Mouse (Mus musculus) induced T-regulatory cell, adult 2 months (primary cell): ENCODE results near the gene Myt1l.

Experiments
- DNase-seq: peaks from one replicate; pipeline ENCODE4 v3.0.0-alpha.2; 2012; ENCODE audit warnings: low read depth

The Myt1l gene

DNA sequence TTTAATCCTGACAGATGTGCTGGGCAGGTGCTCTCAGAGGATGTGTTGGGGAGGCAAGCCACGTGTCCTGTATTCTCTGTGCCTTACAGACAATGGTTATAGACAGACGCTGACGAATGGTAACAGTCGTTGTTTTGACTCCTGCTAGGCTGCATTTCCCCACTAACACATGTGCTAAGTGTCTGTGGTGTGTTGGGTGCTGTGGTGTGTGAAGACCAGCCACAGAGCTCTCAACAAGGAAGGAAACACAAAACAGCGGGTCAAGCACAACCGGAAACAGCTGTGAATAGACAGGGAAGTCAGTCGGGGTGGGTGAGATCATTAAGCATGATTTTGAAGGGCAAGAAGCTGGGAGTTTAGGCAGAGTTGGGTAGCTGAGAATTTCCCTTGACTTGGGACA, 41.1 kb downstream of the Myt1l start:
- DNase-seq: no peak

DNA sequence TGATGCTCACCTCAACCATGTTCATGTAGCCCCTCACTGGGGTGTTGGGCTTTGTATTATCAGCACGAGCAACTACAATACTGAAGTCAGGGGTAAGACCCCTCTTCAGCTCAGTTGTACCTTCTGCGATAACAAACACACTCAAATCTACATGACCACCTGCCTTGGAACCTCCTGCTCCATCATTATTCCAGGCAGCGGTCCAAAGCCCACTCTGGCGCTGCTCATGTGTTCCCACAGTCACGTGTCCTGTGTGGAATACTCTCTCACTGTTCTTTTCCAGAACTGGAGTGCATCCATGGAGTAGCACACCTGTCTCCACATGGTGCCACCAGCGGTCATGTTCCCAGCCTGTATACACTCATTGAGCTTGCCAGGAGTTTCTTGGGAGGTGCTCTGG, 42.2 kb downstream of the Myt1l start:
- DNase-seq: no peak

DNA sequence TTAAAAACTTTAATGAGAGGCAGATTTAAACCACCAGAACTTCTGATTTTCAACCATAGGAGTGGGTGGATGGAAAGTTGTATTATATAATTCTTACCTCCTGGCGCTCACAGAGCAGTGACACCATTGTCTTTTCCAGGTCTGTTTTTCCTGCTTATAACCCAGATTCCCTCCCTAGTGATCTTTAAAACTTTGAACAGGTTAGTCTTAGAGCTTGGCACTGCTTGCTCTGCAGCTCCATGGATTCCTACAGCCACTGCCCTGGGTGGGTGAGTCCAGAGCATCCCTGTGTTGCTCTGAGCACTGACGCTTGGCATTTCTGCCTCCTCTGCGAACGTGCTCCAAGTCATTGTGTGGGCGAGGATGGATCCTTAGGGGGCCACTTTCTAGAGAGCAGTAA, 43.4 kb downstream of the Myt1l start:
- DNase-seq: no peak

DNA sequence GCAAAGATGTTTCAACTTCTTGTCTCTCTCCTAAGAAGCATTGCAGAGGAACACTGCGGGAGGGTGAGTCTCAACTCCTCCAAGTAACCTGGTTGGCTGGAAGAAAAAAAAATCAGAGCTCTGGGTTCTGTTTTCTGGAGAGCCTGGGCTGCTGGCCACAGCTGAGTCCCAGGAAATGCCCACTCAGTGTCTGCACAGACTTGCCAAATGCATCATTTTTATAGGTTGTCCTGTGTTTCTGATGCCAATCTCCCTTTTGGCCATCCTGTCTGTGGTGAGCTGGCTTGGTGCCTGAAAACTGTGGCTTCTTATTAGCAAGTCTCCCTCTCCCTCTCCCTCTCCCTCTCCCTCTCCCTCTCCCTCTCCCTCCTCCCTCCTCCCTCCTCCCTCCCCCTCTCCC, 65.6 kb downstream of the Myt1l start:
- no peak for DNase-seq

DNA sequence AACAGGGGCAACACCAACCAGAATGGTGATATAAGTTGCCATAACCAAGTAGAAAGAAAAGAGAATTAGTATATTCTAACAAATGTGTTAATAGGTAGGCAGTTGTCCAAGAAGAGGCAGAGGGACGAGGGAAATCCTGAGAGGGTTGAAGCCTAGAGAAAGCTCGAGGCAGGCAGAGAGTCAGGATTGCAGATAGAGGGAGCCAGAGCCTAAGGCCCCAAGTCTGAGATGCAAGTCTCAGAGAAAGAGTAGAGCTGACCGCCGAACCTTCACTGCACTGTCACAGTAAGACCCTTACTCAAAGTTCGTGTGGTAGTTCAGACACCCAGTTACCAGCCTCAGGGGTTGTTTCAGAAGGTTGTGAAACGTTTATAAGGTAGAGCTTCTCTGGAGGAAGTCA, 71.7 kb downstream of the Myt1l start:
- DNase-seq: no peak

DNA sequence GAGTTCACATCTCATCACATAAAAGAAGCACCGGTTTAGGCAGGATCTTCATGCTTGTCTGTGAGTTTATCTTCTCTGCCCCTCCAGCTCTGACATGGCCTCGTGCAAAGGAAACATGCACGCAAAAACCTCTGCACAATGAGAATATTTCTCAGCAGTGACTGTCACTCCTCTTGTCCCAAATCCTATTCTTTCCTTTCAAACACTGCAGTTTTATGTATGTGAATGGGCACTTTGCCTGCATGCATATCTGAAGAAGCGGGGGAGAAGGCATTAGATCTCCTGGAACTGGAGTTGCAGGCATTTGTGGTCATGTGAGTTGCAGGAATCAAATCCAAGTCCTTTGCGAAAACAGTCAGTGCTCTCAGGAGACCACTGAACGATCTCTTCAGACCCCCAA, 73.0 kb downstream of the Myt1l start:
- no peak for DNase-seq

DNA sequence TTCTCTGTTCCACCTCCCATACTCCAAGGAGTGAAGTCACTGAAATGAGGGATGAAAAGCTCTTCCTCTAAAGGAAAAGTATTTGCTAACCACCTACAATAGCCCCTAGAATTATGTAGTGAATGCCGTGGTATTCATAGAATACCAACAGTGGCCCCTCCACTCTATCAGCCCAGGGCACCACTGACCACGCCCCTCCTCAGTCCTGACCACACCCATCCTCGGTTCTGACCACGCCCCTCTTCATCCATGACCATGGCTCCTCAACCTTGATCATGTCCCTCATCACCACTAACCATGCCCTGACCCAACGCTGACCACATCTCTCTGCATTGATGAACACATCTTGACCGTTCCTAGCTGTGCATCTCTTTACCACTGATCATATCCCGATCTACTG, 76.5 kb downstream of the Myt1l start:
- no peak for DNase-seq

DNA sequence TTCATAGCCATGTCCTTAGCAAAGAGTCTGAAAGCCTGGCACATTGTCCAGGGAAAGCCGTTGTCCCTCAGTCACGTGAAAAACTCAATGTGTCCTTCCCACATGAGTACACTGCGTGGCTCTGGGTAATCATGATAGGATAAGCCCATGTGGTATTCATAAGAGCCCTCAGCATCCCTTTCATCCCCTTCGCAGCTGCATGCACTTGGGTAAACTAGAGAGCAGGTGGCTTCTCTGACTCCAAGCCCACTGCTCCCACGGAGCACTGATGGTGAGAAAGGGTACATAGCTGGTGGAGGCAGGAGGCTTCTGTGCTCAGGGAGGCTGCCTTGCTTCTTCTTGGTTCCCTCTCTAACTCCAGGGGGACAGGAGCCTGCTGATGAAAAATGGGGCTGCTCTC, 76.9 kb downstream of the Myt1l start:
- DNase-seq: no peak

DNA sequence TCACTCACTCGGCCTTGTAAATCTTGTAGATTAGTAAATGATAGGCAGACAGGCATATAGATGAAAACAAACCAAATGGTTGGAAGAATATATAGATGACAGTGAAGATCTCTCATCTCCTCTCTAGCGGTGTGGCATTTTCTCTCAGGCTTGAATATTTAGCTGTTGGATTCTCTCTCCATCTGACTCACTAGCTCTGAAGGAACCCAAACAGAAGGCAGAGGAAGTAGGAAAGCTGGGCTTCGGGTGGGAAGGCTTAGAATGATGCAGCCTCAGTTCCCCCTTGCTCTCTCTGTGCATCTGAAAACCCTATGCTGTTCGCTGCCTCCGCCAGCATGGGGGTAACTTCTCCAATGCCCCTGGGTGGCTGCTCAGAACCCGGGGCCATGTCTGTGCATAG, 78.0 kb downstream of the Myt1l start:
- DNase-seq: no peak

DNA sequence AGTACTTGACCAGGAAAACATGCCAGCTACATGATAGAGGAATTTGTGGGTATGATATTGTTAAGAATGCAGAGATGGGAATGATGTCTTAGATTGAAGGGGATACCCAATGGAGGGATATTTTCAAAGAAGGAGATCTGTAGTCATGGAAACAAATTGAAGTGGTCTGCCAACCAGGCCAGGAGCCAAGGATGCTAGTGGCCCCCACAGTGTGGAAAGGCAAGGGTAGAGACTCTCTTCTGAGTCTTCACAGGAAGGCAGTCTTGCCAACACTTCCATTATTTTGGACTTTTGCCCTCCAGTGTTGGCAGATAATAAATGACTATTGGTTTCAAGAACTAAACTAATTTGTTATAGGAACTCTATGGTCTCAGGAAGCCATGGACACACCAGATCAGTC, 89.6 kb downstream of the Myt1l start:
- DNase-seq: no peak

DNA sequence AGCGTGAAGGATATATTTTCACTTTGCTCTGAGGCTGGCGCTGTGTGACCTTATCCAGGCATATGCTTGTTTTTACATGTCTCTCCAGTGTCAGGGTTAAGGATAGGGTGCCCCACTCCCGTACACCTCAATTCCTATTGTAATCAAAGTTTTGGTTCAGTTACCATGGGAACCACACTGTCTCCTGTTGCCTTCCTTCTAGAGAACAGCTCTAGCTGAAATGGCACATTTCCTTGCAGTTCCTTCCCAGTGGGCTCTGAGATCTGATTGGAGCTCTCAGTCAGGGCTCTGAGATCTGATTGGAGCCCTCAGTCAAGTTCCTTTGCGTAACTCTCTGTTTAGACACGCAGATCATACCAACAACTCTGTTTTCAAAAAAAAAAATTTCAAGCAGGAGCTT, 93.3 kb downstream of the Myt1l start:
- DNase-seq: no peak

DNA sequence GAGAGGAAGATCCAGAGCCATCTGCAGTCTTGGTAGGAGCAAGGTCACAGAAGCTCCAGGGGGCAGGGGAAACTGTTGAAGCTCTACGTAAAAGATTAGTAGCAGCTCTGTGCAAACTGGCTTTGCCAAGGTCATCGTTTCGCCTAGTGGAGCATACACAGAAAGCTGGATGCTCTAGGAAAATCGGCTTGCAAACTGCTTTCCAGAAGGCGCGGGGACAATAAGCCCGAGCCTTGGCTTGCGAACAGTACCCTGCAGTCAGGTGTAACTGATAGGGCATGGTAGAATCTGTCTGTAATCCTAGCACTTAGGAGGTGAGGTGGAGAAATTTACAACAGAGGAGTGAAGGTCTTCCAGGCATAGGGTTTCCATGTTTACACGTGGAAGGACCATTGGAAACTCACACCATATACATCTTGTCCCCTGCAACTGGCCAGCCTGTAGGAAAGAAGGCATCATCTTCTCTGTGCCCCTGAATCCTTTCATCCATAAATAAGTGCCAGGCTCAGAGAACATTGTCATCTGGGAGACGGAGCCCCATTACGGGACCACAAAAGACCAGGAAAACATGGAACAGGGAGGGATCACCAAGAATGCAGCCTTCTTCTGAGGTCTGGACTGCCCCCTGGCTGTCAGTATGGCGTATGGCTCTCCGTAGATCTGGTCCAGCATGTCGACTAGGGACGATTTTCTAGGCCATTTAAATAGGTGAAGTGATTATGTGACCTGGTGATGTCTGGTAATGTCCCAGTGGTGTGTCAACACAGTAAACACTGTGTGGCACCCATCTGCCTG, 100.0 kb downstream of the Myt1l start:
- no peak for DNase-seq

DNA sequence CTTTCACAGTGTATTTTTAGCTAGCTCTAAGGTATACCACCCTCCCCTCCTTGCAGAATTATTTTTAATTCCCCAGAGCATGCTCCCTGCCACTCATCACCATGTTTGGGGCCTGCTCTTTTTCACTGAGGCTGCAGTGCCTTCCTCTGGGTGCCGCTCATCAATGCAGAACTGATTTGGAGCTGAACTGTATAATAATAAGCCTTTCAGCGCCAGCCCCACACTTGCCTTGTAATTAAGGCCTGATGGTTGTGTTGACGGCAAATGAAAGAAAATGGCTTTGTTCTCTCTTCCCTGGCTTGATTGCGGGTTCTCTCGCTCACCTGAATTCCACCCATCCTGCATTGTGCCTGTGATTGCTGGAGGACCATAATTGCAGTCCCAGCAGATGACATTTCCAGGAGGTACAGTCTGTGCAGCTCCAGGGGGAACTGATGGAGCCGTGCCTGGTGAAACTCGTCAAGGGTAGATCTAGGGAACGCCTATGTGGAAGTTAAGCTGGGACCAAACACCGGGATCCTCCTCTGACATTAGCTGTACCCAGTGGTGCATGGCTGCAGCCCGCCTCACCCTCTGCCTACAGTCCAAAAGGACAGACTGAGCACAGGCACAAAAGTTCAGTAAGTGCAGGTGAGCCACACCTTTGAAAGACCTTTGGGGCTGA, 101.8 kb downstream of the Myt1l start:
- no peak for DNase-seq

DNA sequence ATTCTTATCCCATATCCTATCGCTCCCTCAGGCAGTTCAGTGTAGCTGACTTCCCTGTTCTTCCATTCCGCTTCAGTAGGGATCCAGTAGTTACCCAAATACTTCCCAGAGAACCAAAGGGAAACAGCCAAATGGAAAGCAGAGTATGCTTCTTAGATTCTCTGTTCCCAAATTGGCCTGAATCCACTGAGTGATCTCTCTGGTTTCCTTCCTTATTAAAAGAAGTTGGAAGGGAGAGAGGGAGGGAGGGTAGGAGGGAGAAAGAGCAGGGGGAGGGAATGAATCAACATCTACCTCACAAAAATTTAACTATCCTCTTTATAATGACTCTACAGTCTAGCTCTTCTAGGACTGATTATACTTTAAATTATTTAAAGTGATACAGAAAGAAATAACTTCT, 106.3 kb downstream of the Myt1l start:
- DNase-seq: no peak

DNA sequence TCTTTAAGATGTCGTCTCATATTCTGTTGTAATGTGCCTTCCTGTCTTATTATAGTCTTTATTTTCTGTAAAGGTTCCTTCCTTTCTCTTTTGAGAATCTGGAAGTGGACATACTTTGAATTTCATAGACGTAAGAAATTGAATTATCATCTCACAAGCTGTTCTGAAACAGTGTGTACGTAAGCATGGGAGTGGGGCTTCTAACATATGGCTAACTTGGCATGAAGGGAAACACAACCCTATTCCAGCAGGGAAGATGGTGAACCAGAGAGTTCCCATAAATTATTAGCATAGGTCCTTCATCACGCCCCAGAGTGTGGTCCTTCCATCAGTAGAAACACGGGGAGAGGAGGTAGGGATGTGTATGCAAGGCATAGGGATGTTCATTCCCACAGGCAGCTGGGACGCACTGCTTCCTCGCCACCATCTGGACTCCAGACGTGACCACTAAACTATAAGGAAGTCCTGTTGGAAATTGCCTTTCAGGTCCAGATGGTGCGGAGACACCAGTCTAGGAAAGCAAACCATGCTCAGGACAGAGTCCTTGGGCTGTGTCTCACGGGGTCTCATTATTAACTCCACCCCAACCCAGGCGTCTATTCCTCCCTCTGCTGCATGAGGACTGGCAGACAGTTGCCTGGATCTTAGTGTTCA, 111.5 kb downstream of the Myt1l start:
- DNase-seq: no peak

DNA sequence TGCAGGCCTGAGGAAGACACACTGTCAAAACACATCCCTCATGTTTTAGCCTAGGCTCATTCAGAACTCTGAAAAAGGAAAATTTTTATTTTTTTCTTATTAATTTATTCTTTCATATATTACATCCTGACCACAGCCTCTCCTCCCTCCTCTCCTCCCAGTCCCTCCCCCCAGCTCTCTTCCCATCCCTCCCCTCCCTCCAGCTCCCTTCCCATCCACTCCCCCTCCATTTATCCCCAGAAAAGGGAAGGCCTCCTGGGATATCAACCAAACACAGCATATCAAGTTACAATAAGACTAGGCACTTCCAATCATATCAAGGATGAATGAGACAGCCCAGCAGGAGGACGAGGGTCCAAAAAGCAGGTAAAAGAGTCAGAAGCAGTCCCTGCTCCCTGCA, 112.0 kb downstream of the Myt1l start:
- DNase-seq: no peak

DNA sequence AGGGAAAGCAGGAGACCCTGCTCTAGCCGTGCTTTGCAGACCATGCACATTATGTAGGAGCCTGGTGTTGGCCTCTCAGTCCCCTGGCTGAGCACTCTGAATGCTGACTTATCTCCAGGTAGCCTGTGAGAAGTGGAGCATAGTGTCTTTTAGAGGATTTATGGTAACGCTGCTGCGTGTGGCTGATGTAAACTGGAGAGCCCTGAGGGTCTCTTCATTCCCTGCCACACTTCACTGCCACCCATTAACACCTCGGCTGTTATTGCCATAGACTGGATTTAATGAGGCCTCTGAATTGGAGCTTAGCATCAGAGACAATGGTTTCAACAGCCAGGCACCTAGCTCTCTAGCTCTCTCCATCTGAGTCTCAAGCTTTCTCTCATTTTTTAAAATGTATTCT, 114.7 kb downstream of the Myt1l start:
- DNase-seq: no peak

DNA sequence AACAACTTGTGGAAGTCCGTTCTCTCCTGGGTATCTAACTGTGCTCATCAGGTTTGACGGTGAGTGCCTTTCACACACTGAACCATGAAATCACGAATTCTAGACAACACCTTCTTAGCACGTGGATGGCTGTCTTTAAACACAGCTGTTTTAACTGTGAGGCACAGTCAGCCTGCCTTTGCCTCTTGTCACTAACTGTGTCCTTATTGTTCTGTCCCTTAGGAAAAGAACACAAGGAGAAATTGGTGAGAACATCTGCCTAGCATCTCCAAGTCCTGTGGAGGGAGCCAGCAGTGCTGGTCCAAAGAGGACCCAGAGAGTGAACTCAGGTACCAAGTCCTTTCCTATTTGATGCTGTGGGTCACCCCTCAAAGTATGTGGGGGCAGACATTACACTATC, 115.9 kb downstream of the Myt1l start:
- no peak for DNase-seq

DNA sequence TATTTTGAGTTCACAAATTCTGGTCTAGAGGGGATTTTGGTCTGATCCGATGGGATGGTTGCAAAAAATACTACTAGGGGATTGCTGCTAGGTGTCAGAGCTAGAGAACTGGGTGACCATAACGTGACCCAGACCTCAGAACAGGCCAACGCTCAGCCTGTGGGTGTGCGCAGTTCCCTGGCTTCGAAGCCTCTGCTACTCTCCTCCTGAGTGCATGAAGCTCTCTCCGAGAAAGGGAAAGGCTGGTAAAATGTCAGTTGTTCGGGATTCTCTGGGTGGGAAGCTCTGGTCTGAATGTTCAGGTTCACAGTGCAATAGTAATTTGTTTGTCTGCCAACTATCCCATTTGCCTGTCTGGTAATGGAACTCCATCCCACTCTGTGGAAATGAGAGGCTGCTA, 116.5 kb downstream of the Myt1l start:
- DNase-seq: no peak

DNA sequence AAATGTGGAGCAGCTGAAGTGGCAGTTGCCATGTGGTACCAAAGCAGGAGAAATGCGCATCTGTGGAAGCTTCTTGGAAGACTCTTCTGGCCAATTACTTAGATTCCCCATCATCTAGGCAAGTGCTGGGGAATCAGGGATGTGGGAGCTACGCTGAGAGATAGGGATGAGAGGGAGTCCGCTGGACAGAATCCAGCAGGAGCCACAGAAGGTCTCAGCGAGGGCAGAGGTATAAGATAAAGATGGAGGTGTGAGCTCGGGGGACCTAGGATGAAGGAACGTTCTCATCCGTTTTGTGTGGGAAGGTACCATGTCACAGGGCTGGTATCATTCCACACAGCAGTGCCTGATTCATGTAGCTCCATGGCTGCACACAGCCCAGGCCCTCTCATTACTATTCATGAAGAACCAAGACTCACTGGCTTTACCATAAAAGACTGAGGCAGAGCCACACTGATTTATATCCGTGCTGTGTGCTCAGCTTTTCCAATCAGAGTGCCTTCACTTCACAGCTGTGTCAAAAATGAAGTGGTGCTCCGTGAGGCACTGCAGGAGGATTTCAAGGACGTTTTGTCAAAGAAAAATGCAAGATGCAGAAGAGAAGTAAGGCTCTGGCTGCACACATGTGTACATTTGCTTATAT, 121.4 kb downstream of the Myt1l start:
- no peak for DNase-seq

DNA sequence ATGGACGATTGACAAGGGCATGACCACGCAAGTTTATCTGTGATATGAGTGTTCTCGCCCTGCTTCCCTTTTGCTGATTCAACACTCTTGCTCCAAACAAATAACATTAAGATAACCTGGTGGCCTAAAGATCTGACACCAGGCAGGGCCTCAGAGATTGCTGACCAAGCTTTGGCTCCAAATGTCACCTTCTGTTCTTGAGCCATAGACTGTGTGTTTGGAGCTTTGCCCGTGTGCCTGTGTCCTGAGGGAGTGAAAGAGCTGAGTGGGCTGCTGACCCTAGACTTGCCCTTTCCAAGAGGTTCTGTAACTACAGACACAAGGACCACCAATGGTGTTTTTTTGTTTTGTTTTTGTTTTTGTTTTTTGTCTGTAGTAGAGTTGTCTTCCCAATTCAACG, 124.3 kb downstream of the Myt1l start:
- DNase-seq: no peak

DNA sequence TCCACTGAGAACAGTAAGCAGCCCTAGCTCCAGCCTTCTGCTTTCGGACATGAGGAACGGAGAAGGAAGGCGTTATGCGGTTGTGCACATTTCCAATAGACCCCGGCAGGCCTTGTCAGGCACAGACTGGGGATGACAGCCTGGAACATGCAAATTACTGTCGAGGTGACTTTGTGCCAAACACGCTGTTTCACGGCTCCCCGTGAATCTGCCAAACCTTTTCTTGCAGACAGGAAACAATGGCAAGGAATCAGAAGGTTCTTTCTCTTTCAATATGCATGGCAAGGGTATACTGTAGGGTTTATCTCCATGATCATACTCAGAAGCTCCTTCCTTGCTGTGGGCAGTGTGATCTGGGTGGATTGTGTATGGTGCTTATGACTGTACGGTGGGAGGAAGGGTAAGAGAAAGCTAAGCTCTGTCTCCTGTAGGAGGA, 127.0 kb downstream of the Myt1l start:
- DNase-seq: no peak

DNA sequence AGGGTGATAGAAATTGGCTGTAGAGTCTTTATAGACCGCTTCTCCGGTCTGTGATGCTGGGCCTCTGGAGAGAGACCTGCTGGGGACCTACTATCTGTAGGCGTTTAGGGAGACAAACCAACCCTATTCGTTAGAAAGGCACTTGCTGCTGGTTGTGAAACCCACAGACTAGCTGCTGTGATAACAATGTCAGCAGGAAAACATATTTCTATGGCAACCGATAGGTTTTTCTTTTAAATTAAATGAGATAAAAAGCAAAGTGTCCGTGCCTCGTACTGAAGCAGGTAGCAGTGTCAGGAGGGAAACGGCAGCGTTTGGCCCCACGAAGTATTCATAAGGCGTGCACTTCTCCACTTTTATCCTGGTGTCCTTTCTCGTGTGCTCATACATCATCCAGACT, 127.5 kb downstream of the Myt1l start:
- DNase-seq: no peak
